Mouse (Mus musculus) CH12.LX (cell line): ENCODE results near the gene Sox1.

Experiments used
- BHLHE40 ChIP-seq: IDR thresholded peaks from 2 replicates; pipeline ENCODE4 v1.6.1; 2011; ENCODE audit warnings: mild to moderate bottlenecking, low read depth, low read length, improper control_type of control experiment
- CHD1 ChIP-seq: IDR thresholded peaks from 2 replicates; pipeline ENCODE4 v1.6.1; 2012; ENCODE audit warnings: low read depth, low read length, improper control_type of control experiment, inconsistent platforms
- E2F4 ChIP-seq: IDR thresholded peaks from 2 replicates; pipeline ENCODE4 v1.6.1; 2011; ENCODE audit warnings: low read depth, low read length, improper control_type of control experiment; ENCODE audit not compliant: insufficient replicate concordance
- JUND ChIP-seq: conservative IDR thresholded peaks from 2 replicates; pipeline ENCODE4 v1.6.1; 2011; ENCODE audit warnings: low read depth, low read length, improper control_type of control experiment
- MEF2A ChIP-seq: IDR thresholded peaks from 2 replicates; pipeline ENCODE4 v1.6.1; 2014; ENCODE audit warnings: low read depth, mild to moderate bottlenecking, inconsistent platforms, low read length, improper control_type of control experiment, borderline replicate concordance

GRCm38 (mm10) chr8:12395071-12396031, at the start of gene Sox1:
- no peak for TF ChIP-seq JUND
- no peak for TF ChIP-seq E2F4
- no peak for TF ChIP-seq CHD1
- no peak for TF ChIP-seq BHLHE40
- no peak for TF ChIP-seq MEF2A
